Mouse (Mus musculus): ENCODE data around the gene Nkx2-3.

Nkx2-3 gene

DNA sequence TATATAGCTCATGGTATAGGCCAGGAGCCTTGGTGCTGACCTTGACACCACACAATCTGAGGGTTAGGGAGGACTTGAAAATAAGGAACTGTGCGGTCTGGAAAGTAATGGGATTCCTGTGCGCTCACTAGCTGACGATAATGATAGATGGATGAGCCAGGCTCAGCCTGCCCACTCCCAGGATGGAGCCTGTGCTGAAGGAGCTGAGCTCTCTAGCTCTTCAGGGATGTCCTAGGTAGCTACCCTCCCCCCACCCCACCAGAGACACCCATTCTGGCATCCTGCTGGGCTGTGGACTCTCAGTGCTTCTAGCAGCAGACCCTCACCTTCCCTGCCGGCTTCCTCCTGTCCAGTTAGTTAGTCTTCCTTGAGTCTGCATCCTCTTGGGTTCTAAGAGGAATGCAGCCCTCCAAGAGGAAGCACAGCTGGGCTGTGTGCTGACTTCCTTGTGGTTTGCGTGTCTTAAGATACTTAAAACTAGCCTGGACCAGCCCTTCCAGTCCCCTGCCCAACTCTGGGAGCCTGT, 6.4 kb downstream of the Nkx2-3 start:
- DNase-seq (ENCODE audit: low read depth, low spot score): no peak

DNA sequence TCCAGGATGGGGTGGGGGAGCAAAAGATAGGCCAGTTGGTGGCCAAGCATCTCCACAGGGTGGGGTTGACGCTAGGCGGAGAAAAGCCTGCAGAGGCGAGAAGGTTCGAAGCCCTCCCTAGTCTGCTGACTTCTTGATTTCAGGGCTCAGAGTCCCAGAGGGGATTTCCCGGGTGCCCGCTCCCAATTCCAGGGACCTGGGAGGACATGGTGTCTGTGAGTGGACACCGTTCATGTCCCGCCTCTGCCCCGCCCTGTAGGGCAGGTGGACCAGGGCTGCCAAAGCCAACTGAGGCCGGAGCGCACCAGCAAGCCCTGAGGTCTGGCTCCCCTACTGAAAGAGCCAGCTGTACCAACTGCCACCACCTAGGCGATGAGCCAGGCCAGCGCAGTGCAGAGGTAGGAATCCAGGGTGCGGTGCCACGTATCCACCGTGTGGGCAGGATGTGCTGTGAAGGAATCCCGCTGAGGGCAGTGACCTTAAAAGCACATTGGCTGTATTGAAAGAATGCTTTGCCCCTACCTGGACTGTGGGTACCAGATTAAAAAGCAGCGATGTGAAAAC, 7.9 kb downstream of the Nkx2-3 start:
- no peak for DNase-seq (ENCODE audit: low read depth, low spot score)

DNA sequence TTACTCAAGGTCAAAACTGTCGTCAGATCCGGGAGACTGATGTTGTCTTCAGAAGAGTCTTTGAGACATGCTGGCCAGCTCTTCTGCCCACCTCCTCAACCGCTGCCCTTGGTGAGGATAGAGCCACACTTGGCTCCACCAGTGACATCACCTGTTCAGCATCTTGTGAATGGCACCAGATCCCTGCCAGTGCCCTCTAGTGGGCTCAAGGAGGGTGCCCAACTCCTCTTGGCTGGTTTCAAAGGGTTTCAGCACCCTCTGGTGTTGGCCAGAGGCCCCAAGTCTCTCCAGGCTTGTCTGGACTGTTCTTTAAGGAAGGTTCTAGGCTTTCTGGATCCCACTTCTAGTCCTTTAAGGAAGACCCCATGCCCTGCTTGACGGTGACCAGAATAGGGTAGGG, 11.8 kb downstream of the Nkx2-3 start:
- peak; percentile 27 for DNase-seq (ENCODE audit: low read depth, low spot score)

DNA sequence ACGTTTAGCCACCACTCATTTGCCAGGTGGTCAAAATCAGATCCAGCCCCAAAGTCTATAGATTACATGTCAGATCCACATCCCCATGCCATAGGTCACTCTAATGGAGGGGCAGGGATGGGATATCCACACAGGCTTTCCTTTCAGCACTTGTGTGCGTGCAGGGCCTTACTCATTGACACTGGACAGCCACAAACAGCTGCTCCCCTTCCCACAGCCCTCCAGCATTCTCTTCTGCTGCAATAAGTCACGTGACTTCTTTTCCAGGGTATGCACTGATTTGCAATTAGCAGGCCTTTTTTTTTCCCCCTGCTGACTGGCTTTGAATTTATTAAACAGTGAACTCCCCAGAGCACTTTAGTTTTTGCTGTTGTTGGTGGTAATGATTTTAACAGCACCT, 14.0 kb downstream of the Nkx2-3 start:
- DNase-seq (ENCODE audit: low read depth, low spot score): no peak

DNA sequence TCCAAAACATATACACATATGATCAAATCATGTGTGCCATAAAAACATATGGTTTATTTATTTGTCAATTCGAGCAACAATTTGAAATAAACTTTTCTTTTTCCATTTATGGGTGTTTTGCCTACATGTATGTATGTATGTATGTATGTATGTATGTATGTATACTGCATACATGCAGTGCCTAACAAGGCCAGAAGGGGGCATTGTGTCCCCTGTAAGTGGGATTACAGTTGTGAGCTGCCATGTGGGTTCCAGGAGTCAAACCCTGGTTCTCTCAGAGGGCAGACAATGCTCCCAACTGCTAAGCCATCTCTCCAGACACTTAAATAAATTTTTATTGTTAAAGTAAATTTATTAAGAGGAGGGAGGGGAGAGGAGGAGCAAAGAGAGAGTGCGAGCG, 15.2 kb downstream of the Nkx2-3 start:
- no peak for DNase-seq (ENCODE audit: low read depth, low spot score)

DNA sequence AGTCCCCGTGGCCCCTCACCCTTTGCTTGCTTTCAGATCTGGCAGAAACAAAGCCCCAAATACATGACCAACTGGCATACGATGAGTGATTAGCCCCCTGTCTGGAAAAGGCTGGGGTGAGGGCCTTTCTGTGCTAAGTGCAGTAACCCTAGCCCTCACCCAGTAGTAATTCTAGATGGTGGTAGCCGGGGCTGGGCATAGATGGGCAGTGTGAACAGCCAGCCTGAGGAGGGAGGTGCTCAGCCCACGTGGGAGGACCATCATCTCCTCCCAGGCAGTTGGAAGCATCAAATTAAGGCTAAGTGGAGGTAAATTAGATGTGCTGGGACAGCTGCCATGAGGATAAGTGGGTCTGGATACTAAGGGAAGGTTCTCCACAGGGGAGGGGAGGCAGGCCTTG, 17.0 kb downstream of the Nkx2-3 start:
- DNase-seq (ENCODE audit: low read depth, low spot score): no peak

DNA sequence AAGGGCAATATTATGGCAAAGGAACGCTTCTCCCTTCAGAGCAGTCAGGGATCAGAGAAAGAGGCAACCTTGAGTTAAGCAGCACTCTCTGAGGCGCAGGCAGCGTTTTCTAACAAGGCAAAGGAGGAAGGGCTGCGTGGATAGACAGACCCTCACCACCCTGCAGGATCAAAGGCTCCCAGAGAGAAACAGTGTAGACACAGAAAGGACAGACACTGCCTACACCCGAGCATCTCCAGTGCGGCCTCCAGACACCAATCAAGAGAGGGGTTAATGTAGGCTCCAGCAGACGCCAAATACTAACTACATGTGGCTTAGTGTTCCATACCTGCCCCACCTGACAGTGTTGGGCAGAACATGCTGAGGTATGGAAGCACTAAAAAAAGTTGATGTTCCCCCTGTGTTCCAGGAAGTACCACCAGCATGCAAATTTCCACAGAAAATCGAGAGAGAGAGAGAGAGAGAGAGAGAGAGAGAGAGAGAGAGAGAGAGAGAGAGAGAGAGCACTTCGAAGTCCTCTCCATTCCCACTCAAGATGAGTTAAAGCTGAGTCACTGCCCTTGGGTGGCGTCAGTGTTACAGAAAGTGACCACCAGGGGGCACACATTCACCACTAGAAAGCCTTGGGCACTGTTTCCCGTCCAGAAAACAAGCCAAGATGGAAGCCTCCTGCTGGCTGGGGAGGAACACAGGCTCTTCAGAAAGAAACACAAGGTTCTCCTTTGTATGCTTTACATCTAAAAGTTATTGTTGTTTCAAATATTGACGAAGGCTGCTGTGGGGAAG, 18.5 kb downstream of the Nkx2-3 start:
- DNase-seq (ENCODE audit: low read depth, low spot score): peak; percentile 64

DNA sequence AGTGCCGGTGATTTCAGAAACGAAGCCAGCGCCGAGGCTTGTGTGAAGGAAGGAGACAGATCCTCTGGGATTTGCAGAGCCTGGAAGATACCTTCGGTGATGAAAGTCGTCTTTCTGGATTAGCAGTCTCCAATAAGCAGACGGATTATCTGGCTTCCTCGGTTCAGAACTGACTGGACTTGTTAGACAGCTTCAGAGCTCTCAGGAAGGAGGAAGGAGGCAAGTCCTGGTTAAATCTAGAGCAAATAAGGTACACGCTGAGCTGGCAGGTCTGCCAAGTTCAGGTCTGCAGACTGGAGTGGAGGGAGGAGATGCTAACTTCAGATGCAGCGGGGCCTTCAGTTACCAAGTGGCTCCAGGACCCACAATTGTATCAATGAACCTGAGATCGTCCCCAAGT, 29.7 kb downstream of the Nkx2-3 start:
- no peak for DNase-seq (ENCODE audit: low read depth, low spot score)

DNA sequence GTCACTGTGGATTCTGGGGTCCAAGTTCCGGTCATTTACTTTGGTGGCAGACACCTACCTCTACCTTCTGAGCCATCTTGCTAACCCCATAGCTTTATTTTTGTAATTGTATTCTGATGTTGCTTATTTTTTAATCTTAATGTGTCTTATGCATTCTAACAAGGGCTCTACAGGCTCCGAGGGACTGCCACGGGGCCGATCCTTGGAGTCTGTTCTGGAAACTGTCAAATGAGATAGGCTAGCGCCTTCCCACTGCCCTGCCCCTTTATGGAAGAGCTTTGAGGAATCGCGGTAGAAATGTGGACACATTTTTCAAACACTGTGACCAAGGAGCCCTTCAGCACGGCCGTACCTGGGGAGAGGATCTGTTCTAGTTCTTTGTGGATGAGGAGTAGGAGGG, 30.7 kb downstream of the Nkx2-3 start:
- DNase-seq (ENCODE audit: low read depth, low spot score): no peak

DNA sequence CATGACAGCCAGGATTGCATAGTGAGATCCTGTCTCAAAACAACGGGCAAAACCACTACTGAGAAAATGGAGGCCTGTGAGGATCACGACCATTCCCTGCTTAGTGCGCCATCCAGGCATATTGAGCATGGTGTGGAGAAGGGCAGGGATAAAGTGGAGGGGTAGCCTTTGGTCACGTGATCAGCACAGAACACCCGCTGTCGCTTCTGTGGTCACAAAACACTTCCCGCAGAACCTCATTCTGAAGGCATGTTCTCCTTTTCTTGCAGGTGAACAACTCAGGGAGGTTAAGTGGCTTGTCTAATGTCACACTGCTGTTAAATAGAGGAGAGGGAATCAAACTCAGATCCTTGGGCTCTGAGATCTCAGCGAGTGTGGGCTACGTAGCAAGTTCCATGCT, 33.4 kb downstream of the Nkx2-3 start:
- DNase-seq (ENCODE audit: low read depth, low spot score): no peak

DNA sequence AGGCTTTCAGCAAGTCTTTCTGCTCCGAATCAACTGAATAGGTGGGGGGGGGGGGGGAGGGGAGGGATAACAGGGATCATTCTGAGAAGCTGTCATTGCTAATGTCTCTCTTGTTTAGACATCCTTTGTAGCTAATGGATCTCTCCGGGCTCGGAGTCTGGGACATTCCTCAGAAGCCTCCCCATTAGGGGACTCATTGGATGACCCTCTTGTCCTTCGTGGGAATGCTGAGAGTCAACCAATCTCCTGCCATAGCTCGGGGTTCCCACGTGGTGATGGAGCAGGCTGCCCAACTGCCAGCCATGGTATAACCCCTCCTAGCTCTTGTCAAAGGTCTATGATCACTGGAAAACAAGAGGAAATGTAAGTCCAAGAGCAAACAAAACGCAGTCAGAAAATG, 34.7 kb downstream of the Nkx2-3 start:
- DNase-seq (ENCODE audit: low read depth, low spot score): no peak

DNA sequence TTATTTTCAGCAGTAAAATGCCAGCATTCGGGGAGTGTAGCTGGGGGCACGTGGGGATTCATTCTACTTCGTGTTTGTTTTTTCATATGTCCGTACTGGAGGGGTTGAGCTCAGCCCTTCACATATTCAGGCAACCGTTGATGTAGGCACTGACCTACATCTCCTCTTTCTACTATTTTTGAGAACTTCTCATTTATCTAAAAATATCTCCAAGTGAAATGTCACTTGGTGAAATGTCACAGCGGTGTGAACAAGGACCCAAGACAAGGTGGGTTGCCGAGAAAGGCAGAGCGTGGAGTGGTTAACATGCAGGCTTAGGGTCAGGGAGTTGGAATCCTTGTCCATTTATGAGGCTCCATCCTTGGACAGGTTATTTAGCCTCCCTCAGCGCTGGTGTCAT, 35.1 kb downstream of the Nkx2-3 start:
- DNase-seq (ENCODE audit: low read depth, low spot score): no peak

DNA sequence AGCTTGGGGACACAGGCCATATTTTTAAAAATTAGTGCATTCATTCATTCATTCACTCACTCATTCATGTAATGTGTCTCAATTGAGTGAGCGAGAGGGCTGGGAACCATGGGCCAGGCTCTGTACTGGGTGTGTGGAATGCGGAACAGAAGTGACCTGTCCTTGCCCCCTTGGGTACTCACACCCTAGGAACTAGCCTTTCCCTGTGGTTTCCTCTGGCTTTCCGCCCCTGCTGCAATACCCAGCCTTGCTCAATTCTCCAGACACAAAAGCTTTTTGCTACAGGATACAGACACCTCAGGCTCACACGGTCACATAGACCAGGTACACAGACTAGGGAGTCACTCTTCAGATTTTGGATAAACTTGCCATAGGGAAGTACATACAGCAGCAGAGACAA, 36.2 kb downstream of the Nkx2-3 start:
- no peak for DNase-seq (ENCODE audit: low read depth, low spot score)

DNA sequence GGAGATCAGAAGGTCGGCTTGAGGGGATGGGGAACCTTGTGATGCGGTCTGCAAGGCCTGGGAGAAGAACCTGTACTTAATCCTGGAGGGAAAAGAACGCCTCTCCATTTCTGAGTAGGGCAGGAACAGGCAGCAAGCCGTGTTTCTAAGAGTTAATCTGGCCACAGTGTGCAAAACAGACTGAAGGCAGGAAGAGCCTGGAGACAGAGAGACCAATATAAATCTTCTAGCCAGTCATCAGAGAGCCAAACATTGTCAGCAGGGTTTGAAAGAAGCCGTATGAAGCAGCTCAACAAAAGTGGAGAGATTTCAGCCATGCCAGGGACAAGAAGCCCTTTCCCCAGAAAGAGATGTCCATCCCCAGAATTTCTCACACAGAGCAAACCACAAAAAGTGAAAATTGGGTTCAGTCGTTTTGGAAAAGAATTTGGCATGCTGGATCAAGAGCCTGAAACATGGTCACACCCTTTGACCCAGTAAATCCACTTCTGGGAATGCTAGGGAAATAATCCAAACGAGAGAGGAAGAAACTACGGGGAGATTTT, 39.2 kb downstream of the Nkx2-3 start:
- DNase-seq (ENCODE audit: low read depth, low spot score): no peak

DNA sequence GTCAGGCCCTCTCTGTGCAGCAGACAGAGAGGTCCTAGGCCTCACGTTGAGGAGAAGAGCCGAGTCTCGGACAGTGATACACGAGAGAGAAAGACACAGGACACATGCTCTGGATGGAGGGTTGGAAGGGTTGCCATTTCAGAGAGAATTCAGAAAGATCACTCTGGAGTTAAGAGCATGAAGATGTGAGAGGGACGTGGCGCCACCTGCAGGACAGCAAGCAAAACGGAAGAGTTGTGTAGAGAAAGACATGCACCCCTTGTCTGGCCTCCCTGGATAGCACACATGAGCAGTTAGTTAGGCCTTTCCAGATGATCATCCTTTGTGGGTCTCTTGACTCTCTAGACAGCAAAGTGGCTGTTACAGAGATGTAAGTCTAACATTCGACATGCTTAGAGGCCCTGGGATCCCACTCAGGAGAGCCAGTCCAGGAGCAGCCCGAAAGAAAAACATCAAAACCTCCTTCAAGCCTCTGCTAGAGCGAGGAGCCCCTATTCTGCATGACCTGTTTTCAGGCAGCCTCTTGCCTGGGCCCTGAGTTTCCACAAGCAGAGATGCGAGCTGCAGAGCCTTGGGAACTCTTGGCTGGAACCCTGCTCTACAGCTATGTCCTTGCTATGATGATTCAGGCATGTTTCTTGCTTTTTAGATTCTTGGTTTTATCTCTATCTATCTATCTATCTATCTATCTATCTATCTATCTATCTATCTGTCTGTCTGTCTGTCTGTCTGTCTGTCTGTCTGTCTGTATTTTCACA, 43.8 kb downstream of the Nkx2-3 start:
- peak; percentile 42 for DNase-seq (ENCODE audit: low read depth, low spot score)

DNA sequence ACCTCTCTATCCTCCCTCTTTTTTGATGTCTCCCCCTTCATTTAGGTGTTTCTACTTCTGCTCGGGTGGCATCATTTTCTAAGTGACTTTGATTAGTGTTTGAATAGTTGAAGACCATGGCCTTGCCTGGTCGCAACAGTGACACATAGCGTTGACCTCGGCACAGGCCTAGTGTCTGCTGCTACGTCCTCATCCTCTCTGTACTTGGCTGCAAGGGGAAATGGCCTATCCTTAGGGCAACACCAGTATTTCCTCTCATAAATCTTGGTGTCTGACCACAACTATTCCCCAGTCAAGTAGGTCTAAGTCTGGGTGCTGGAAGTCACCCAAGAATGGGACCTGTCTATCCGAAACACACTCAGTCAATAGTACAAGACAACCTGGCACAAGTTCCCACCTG, 47.5 kb downstream of the Nkx2-3 start:
- DNase-seq (ENCODE audit: low read depth, low spot score): no peak

DNA sequence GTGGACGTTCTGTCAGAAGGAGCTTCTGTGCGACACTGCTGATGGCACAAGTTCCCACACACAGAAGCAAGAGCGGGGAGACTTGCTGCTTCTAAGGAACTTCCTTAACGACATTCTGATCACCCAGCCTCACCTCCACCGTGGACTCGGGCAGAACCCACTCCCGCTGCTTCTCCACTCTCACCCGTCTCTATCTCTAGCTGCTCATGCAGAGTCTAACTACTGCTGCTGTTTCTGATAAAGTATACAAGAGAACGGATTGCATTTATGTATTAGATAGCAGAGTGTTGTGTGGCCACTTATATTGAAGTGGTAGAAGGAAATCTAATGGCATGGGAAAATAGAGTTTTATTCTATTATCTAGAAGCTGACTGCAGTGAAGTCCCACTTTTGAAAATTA, 48.6 kb downstream of the Nkx2-3 start:
- no peak for DNase-seq (ENCODE audit: low read depth, low spot score)

DNA sequence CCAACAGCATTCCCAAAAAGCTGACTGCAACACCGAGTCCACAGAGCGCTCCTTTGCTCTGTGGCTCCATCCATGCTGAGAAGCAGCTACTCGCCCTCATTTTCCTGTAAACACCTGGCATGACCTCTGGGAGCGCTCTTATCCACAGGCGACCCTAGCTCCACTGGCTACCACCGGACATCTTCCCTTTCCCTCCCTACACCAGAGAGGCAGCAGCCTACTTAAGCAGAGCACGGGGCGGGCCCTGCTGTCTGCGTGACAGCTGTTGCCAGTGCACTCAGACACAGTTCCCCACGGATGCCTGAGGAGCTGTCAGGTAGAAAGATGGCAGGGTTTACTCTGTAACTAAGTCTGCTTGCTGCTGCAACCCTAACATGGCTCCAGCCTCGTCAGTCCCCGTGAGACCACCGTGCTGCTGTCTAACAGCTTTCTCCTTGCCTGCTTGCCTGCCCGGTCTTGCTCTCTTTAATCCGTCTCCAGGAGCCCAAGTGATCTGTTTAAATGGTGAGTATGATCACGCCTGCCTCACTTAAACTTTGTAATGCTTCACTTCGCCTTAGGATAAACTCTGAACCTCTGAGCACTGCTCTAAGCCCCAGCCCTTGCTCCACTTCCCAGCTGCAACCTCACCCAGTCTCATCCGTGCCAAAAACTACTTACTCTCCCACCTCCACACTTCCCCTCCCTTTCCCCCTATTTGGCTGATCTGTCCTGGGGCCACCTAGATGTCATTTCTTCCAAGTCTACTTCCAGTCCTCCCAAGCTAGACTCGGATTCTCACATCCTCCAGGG, 50.2 kb downstream of the Nkx2-3 start:
- no peak for DNase-seq (ENCODE audit: low read depth, low spot score)

DNA sequence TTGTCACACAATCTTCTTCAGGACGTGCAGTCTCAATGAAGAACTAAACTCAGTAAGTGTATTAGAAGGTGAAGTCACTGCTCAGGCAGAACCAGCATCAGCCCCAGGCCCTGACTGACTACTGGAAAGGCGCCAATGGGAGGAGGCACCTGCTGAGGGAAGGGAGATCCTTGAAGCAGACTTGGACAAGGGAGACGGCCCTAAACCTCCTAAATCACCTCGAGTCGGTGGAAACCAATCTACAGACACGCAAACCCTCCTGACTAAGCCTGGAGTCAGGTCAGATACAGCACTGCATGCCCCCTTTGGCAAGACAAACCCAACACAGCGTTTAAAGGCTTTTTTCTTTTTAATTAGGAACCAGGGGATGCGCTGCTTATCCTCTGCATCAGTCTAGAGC, 51.3 kb downstream of the Nkx2-3 start:
- DNase-seq (ENCODE audit: low read depth, low spot score): no peak

Measured in telencephalon, adult 2 months (tissue).